Mouse (Mus musculus) MEL (cell line): Measurements from ENCODE around the gene Abhd16a. TPM values are rescaled to one million over a fixed set of nuclear protein-coding genes. Genes with fewer than 3 reads are reported as not detected.

Source experiments
- DNase-seq: peaks from one replicate; pipeline ENCODE4 v3.0.0; 2011; ENCODE audit warnings: low read depth, low spot score
- H3K27ac ChIP-seq: 2 replicates; pipeline ENCODE4 v1.5.1; 2012; ENCODE audit warnings: low read depth, mild to moderate bottlenecking, control low read depth, low read length, moderate library complexity; ENCODE audit not compliant: control insufficient read depth
- H3K27me3 ChIP-seq, 2 experiments: fragments of 150-350 bp in 1 of 2; sonication (generic) in 1 of 2; 2 replicates each; pipeline ENCODE4 v1.6.1; 2012; ENCODE audit warnings: low read length in 2 of 2, mild to moderate bottlenecking in 2 of 2, improper control_type of control experiment in 1 of 2, moderate library complexity in 1 of 2; ENCODE audit not compliant: insufficient read depth in 2 of 2, control insufficient read depth in 1 of 2
- H3K36me3 ChIP-seq, 2 experiments: 2 replicates each; pipeline ENCODE4 v1.6.1; 2012 to 2014; ENCODE audit warnings: low read length in 2 of 2, improper control_type of control experiment in 1 of 2, inconsistent platforms in 1 of 2, mild to moderate bottlenecking in 1 of 2; ENCODE audit not compliant: insufficient read depth in 2 of 2, control insufficient read depth in 1 of 2
- H3K4me1 ChIP-seq, 2 experiments: fragments of 150-350 bp in 1 of 2; sonication (generic) in 1 of 2; 2 replicates each; pipeline ENCODE4 v1.6.1; 2012; ENCODE audit warnings: low read length in 2 of 2, improper control_type of control experiment in 1 of 2, mild to moderate bottlenecking in 1 of 2; ENCODE audit not compliant: insufficient read depth in 2 of 2, control insufficient read depth in 1 of 2
- H3K4me3 ChIP-seq, 2 experiments: fragments of 150-350 bp in 1 of 2; sonication (generic) in 1 of 2; 2 replicates each; pipeline ENCODE4 v1.5.1; 2012; ENCODE audit warnings: low read depth in 2 of 2, low read length in 2 of 2, mild to moderate bottlenecking in 2 of 2, moderate library complexity in 2 of 2, control low read depth in 1 of 2, improper control_type of control experiment in 1 of 2; ENCODE audit not compliant: control insufficient read depth in 1 of 2, insufficient read depth in 1 of 2
- H3K79me2 ChIP-seq: 2 replicates; pipeline ENCODE4 v1.6.1; 2012; ENCODE audit warnings: mild to moderate bottlenecking, low read length, moderate library complexity; ENCODE audit not compliant: control insufficient read depth, poor library complexity, insufficient read depth
- H3K9ac ChIP-seq: 2 replicates; pipeline ENCODE4 v1.6.1; 2012; ENCODE audit warnings: low read depth, mild to moderate bottlenecking, control low read depth, low read length, moderate library complexity; ENCODE audit not compliant: control insufficient read depth, poor library complexity, severe bottlenecking
- H3K9me3 ChIP-seq: fragments of 150-350 bp; sonication (generic); replicated peaks from 2 replicates; pipeline ENCODE4 v1.6.1; 2012; ENCODE audit warnings: mild to moderate bottlenecking, low read length, improper control_type of control experiment, moderate library complexity; ENCODE audit not compliant: insufficient read depth
- BHLHE40 ChIP-seq: IDR thresholded peaks from 2 replicates; pipeline ENCODE4 v1.6.1; 2012; ENCODE audit warnings: low read depth, mild to moderate bottlenecking, inconsistent platforms, low read length, improper control_type of control experiment, borderline replicate concordance
- CHD1 ChIP-seq: IDR thresholded peaks from 2 replicates; pipeline ENCODE4 v1.6.1; 2012; ENCODE audit warnings: low read depth, mild to moderate bottlenecking, inconsistent platforms, low read length, improper control_type of control experiment
- CHD2 ChIP-seq: IDR thresholded peaks from 2 replicates; pipeline ENCODE4 v1.6.1; 2011; ENCODE audit warnings: low read length, improper control_type of control experiment
- CTCF ChIP-seq, 3 experiments: IDR thresholded peaks in 2 of 3; conservative IDR thresholded peaks in 1 of 3; 2 replicates each; pipeline ENCODE4 v1.5.1; 2011 to 2012; ENCODE audit warnings: low read length in 3 of 3, low read depth in 2 of 3, mild to moderate bottlenecking in 2 of 3, improper control_type of control experiment in 1 of 3, inconsistent platforms in 1 of 3, mixed read lengths in 1 of 3, moderate library complexity in 1 of 3; ENCODE audit not compliant: control insufficient read depth in 1 of 3, insufficient read depth in 1 of 3, poor library complexity in 1 of 3, severe bottlenecking in 1 of 3
- EP300 ChIP-seq, 2 experiments: IDR thresholded peaks; 2 replicates each; pipeline ENCODE4 v1.6.1; 2011; ENCODE audit warnings: improper control_type of control experiment in 2 of 2, low read length in 2 of 2, low read depth in 1 of 2, mild to moderate bottlenecking in 1 of 2
- ETS1 ChIP-seq: IDR thresholded peaks from 2 replicates; pipeline ENCODE4 v1.6.1; 2012; ENCODE audit warnings: low read depth, mild to moderate bottlenecking, inconsistent platforms, low read length, improper control_type of control experiment, moderate library complexity
- GATA1 ChIP-seq: IDR thresholded peaks from 2 replicates; pipeline ENCODE4 v1.6.1; 2011; ENCODE audit warnings: low read depth, low read length, improper control_type of control experiment
- MAX ChIP-seq: IDR thresholded peaks from 2 replicates; pipeline ENCODE4 v1.6.1; 2011; ENCODE audit warnings: low read length, improper control_type of control experiment
- MAZ ChIP-seq: IDR thresholded peaks from 2 replicates; pipeline ENCODE4 v1.6.1; 2012; ENCODE audit warnings: low read depth, mild to moderate bottlenecking, inconsistent platforms, low read length, improper control_type of control experiment
- MYB ChIP-seq: IDR thresholded peaks from 2 replicates; pipeline ENCODE4 v1.6.1; 2011; ENCODE audit warnings: mild to moderate bottlenecking, low read depth, low read length, improper control_type of control experiment
- MYC ChIP-seq: IDR thresholded peaks from 2 replicates; pipeline ENCODE4 v1.6.1; 2011; ENCODE audit warnings: low read depth, mild to moderate bottlenecking, low read length, improper control_type of control experiment, moderate library complexity
- NELFE ChIP-seq: IDR thresholded peaks from 2 replicates; pipeline ENCODE4 v1.6.1; 2011; ENCODE audit warnings: low read depth, low read length, improper control_type of control experiment
- POLR2AphosphoS5 ChIP-seq: IDR thresholded peaks from 2 replicates; pipeline ENCODE4 v1.6.1; 2012; ENCODE audit warnings: low read depth, borderline replicate concordance, mild to moderate bottlenecking, inconsistent platforms, low read length, moderate library complexity, mixed read lengths
- RAD21 ChIP-seq: IDR thresholded peaks from 2 replicates; pipeline ENCODE4 v1.6.1; 2011; ENCODE audit warnings: mild to moderate bottlenecking, low read depth, low read length, improper control_type of control experiment
- RCOR1 ChIP-seq: IDR thresholded peaks from 2 replicates; pipeline ENCODE4 v1.6.1; 2012; ENCODE audit warnings: low read depth, mild to moderate bottlenecking, inconsistent platforms, low read length, improper control_type of control experiment
- SIN3A ChIP-seq: IDR thresholded peaks from 2 replicates; pipeline ENCODE4 v1.6.1; 2012; ENCODE audit warnings: low read length, improper control_type of control experiment, inconsistent platforms
- SMC3 ChIP-seq: IDR thresholded peaks from 2 replicates; pipeline ENCODE4 v1.6.1; 2011; ENCODE audit warnings: low read depth, low read length, improper control_type of control experiment
- TAL1 ChIP-seq: IDR thresholded peaks from 2 replicates; pipeline ENCODE4 v1.6.1; 2012; ENCODE audit warnings: mild to moderate bottlenecking, inconsistent platforms, low read length, moderate library complexity, mixed read lengths
- TBP ChIP-seq: IDR thresholded peaks from 2 replicates; pipeline ENCODE4 v1.8.0; 2011; ENCODE audit warnings: low read depth, low read length, improper control_type of control experiment
- USF1 ChIP-seq: IDR thresholded peaks from 2 replicates; pipeline ENCODE4 v1.6.1; 2014; ENCODE audit warnings: low read depth, mild to moderate bottlenecking, inconsistent platforms, low read length, improper control_type of control experiment, moderate library complexity
- ZC3H11A ChIP-seq: IDR thresholded peaks from 2 replicates; pipeline ENCODE4 v1.6.1; 2012; ENCODE audit warnings: low read depth, mild to moderate bottlenecking, inconsistent platforms, low read length, improper control_type of control experiment
- ZMIZ1 ChIP-seq: IDR thresholded peaks from 2 replicates; pipeline ENCODE4 v1.6.1; 2012; ENCODE audit warnings: low read depth, mild to moderate bottlenecking, inconsistent platforms, low read length, improper control_type of control experiment, moderate library complexity
- ZNF384 ChIP-seq: IDR thresholded peaks from 2 replicates; pipeline ENCODE4 v1.6.1; 2012; ENCODE audit warnings: low read depth, mild to moderate bottlenecking, inconsistent platforms, low read length, improper control_type of control experiment
- polyA plus RNA-seq, 2 experiments: library from polyadenylated mRNA; stranded (reverse) in 1 of 2; unstranded in 1 of 2; fragments of >175 nt in 1 of 2; fragments of >200 nt in 1 of 2; gene quantifications; 2 replicates each; pipeline versions ENCODE4 v1.2.1 to v1.2.4; 2012; ENCODE audit warnings: low replicate concordance in 2 of 2, low read depth in 1 of 2; ENCODE audit not compliant: insufficient read length in 2 of 2, insufficient read depth in 1 of 2, missing spikeins in 1 of 2
- total RNA-seq: library from RNA; depleted of rRNA; stranded (reverse); fragments of 300-350 nt; gene quantifications from 2 replicates; pipeline ENCODE4 v1.2.3, GENCODE M21; 2012

The Abhd16a gene
- total and polyA plus RNA-seq, 3 experiments: 96.1 to 126 TPM; not detected in 1

GRCm38 (mm10) chr17:35085208-35085865, 3.7 kb upstream of the Abhd16a start, which contains the start of gene Ly6g6f:
TSS of gene Ly6g6f (minus strand) at chr17:35085610.
- Histone ChIP-seq H3K36me3 (peaks cover 0 to 36% of the 10 kb centered on the region in 2 experiments; a peak in 2 of 4 replicates), H3K27ac (peak within 1 kb of the TSS; percentile 17; the same call in 1 of the 2 replicates), H3K9me3 (no peaks in the 10 kb centered on the region), H3K27me3 (no peaks in the 10 kb centered on the region), H3K9ac (no peak within 1 kb of the TSS), H3K79me2 (peaks cover 10% of the 10 kb centered on the region), H3K4me3 (no peak within 1 kb of the TSS), H3K4me1 (peaks cover 15 to 53% of the 10 kb centered on the region in 2 experiments)
- TF ChIP-seq NELFE (no peak), CHD2 (no peak), ZC3H11A (no peak), TAL1 (peak; percentile 15; the same call in 1 of the 2 replicates), RCOR1 (peak; percentile 42; the same call in 1 of the 2 replicates), EP300 (IDR thresholded peaks at IDR 0.05; ENCODE audit: low read depth in 1 of 2, low read length in 2 of 2) (peak; percentile 44 to 50; a peak in 2 of 4 replicates), GATA1 (peak; percentile 51; the same call in 1 of the 2 replicates), MAX (peak; percentile 59; the same call in 1 of the 2 replicates), USF1 (peak; percentile 63), SIN3A (0 out of 2 replicates have a peak, but pooled peaks have one; percentile 20), ETS1 (0 out of 2 replicates have a peak, but pooled peaks have one; percentile 19), MYC (peak; percentile 75; the same call in 1 of the 2 replicates), ZMIZ1 (no peak), BHLHE40 (peak; percentile 85)
- DNase-seq: peak; percentile 32

GRCm38 (mm10) chr17:35088151-35088550, 912 bp upstream of the Abhd16a start:
- Histone ChIP-seq H3K9ac (peak overlapping the region; percentile 87), H3K79me2 (peaks cover 18% of the 10 kb centered on the region), H3K27me3 (no peaks in the 10 kb centered on the region), H3K36me3 (peaks cover 0 to 20% of the 10 kb centered on the region in 2 experiments; a peak in 2 of 4 replicates), H3K4me3 (no peak overlapping the region), H3K4me1 (peaks cover 5 to 41% of the 10 kb centered on the region in 2 experiments), H3K9me3 (no peaks in the 10 kb centered on the region), H3K27ac (peak overlapping the region; percentile 81)
- DNase-seq: peak; percentile 52
- TF ChIP-seq ZMIZ1 (no peak), ZNF384 (peak; percentile 69), ZC3H11A (peak; percentile 30), USF1 (no peak), SIN3A (no peak), MYC (0 out of 2 replicates have a peak, but pooled peaks have one; percentile 23), TAL1 (no peak), SMC3 (peak; percentile 46), MYB (no peak), RAD21 (no peak; the same call in 1 of the 2 replicates), MAZ (no peak), CHD1 (no peak), POLR2AphosphoS5 (no peak), CTCF (IDR thresholded peaks at IDR 0.05 in 2 of 3, conservative IDR thresholded peaks at IDR 0.05 in 1 of 3; ENCODE audit: control insufficient read depth in 1 of 3, insufficient read depth in 1 of 3, low read depth in 2 of 3, low read length in 3 of 3, poor library complexity in 1 of 3, severe bottlenecking in 1 of 3) (peak; percentile 29 to 59 (median 37)), GATA1 (no peak), TBP (no peak), NELFE (no peak)
